Mouse (Mus musculus): Measurements from ENCODE around the gene Acsf3.

Gene Acsf3

DNA sequence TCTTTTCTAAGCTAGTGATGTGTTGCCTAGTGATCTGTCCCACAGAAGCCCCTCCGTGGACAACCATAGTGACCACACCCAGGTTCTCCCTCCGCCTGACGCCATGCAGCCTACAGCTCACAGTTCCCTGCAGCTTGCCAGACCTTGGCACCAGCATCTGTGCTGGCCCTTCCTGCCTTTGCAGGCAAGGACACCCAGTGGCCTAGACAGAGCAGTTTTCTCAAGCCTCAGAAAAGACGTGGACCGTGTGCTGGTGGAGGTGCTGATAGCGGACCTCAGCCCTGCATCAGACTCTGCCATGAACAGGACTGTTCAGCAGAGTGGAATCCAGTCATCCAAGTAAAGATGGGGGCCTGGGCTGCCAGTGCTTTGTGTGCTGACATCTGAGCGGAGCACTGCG, 35.1 kb downstream of the Acsf3 start:
- no peak for DNase-seq (ENCODE audit: low read depth, low spot score)

DNA sequence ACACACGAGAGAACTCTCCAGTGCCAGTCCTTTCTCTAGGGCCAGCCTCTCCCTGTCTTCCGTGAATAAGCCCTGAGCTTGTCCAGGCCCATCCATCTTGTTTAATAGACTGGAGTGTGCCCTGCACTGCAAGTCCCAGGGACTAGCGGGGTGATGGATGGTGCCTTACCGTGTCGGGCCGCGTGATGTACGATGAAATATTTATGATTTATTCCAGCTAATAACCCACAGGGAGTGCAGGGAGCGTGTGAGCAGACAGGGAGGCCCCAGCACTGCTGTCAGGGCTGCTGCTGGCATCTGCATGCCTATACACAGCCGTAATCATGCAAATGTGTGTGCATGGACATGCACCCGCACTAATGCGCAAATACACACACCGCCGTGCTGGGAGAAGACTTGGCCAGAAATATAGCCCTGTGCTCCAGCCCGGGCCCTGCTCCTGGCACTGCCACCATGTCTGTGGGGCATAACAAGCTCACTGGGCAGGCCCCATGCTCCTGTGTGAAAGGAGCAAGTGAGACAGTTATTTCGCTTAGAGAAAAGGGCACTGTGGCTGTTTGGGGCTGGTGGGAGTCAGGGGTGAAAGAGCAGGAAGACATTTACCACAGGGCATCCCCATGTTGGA, 36.7 kb downstream of the Acsf3 start:
- no peak for DNase-seq (ENCODE audit: low read depth, low spot score)

DNA sequence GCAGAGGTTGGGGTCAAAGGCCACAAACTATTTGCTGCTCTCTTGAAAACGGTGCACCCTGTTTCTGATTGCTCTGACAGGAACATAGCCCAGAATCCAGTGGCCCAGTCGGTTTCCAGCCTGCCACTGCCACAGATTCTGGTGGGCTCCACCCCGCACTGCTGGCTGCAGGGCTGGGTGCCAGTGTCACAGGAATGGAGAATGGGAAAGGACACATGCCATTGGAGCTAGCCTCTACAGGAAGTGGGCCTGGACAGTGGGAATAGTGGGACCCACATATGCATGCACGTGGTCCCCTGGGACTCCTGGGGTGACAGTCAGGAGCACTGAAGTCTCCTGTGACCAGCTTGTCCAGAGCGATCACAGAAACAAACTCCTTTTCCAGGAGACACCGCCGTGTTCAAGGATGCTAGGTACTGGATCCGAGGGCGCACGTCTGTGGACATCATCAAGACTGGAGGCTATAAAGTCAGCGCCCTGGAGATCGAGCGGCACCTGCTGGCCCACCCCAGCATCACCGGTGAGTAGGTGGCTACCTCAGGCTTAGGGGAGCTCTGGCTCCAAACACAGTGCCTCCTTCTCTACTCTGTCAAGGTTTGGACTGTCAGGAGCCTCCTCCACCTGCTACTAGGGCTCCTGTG, 37.4 kb downstream of the Acsf3 start:
- DNase-seq (ENCODE audit: low read depth, low spot score): no peak

DNA sequence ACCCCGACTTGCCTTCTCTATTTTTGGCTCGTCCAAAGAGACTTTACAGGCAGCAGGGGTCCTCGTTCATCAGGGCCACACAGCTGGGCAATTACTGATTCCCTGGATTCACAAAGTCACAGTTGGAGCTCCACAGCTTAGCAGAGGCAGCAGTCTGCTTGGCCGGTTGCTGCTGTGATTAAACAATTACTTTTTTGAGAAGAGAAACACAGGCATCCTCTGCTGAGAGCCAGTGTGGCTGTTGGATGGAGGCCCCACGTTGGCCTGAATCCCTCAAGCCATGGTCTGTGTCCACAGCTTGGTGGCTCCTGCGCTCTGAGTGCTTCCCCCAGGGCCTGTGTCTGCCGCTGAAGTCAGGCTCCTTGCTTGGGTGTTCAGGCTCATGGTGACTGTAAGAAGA, 39.3 kb downstream of the Acsf3 start:
- no peak for DNase-seq (ENCODE audit: low read depth, low spot score)

DNA sequence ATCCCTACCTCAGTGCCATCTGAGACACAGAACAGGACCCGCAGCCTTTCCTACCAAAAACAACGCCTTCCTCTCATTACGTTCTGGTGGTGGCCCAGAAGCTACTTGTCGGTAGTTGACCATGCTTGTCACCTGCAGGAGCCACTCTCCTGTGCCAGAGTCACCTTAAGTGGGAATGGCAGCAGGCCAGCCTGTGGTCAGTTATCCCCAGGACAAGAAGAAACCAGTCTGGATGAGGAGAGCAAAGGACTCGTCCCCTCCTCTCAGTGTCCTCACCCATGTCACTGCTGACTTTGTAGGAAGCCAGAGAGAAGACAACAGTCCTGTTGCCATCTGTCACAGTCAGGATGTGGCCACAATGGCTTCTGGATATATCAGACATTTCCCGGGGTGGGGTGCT, 41.7 kb downstream of the Acsf3 start:
- no peak for DNase-seq (ENCODE audit: low read depth, low spot score)

DNA sequence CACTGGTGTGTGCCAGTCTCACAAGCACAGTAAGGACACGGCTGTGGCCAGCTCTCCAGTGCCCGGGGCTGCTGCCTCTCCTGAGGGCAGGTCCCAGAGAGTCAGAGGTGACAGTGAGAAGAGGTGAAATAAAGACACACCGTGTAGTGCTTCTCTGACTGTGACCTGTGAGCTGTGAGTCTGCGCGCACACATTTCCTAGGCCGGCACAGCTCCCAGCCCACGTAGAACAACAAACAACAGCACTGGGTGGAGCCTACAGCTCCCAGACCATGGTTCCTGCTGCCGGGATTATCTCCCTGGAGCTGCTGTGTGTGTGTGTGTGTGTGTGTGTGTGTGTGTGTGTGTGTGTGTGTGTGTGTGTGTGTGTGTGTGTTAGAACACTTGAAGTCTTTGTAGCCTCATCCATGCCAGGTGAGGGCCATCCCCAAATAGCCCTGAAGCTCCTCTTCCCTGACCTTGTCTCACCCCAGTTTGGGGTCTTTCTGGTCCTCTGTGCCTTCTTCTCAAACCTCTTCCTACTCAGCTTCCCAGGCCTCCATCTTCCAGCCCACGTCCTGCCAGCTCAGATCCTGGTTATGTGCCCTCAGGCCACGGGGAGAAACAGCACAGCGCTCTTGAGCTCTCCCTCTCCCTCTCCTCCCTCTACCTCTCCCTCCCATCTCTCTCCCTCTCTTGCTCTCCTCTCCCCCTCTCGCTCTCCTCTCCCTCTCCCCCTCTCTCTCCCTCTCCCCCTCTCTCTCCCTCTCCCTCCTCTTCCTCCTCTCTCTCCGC, 42.6 kb downstream of the Acsf3 start:
- no peak for DNase-seq (ENCODE audit: low read depth, low spot score)

DNA sequence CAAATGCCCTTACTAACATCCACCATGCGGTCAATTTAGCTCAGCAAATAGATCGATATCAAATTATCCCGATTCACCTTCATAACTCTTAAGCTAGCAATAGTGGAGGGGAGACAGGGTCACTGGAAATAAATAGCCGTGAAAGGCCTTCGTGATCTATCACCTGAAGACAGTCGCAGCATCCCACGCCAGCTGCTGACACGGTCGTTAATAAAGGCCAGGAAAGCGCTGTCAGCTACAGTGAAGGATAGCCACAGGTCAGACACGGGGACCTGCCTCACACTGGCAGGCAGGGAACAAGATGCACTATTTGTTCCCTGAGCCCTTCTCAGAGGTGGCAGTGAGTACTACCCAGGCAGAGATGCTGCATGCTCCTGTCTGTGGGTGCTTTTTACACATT, 44.5 kb downstream of the Acsf3 start:
- no peak for DNase-seq (ENCODE audit: low read depth, low spot score)

DNA sequence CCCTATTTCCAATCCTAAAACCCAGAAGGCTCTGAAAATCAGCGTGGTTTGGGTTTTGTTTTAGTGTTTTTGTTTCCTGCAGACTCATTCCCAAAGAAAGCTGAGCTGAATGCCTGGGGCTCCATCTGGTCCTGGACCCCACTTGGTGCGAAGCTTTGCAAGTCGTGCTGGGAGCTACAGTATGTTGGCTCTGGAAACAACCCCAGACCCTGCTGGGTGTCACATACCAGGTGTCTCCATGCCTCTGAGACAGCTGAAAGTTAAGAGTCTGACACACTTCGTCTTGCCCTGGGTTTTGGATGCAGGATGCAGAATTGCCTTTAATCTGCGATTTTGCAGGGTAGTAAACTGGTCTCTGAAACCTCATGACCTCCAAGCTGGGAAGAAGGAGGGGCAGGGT, 49.3 kb downstream of the Acsf3 start:
- no peak for DNase-seq (ENCODE audit: low read depth, low spot score)

DNA sequence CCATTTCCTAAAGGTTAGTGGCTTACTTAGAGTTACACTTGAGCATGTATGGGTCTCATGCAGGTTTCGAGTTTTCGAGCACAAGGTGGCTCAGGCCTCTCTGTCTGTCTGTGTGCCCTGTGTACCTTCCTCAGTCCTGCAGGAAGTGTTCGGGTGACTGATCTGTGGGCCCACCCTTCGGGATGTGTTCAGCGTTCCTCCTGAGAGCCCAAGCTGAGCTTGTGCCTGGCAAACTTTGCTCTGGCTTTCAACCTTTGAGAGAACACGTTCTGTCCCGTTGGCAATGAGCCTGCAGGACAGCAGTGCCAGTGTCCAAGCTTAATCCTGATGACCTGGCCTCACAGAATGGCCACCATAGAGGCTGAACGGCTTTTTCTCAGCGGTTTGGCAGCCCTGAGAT, 49.7 kb downstream of the Acsf3 start:
- no peak for DNase-seq (ENCODE audit: low read depth, low spot score)

DNA sequence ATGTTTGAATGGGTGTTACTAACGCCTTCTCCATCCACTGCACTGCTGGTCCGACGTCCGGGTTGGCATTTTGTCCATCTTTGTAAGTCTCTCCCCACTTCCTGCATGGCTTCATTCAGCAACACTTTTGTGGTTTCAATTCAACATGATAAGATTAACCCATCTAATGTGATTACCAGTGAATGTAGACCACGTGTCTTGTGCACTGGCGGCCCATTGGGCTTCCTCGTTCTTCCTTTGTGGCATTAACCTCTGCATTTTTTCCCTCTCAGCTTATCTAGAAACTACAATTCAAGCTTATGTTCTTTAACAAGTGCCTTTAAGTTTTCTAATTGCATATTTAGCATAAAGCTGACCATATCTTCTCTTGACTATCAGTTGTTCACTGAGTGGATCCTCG, 50.1 kb downstream of the Acsf3 start:
- DNase-seq (ENCODE audit: low read depth, low spot score): no peak

DNA sequence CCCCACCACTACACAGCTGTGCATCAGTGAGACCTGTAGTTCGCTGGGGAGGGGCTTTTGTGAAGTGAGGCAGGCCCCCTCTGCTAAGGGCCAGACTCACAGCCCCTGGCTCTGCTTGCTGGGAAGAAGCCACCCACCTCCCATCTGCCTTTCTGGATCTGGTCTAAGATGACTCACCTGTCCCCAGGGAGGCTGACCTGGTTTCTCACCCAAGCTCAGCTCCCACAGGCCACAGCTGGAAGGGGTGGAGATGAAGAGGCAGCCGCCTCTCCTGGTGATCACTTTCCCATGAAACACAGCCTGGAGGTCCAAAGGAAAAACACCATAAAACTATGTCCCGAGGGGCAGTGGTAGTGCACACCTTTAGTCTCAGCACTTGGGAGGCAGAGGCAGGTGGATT, 54.1 kb downstream of the Acsf3 start:
- no peak for DNase-seq (ENCODE audit: low read depth, low spot score)

DNA sequence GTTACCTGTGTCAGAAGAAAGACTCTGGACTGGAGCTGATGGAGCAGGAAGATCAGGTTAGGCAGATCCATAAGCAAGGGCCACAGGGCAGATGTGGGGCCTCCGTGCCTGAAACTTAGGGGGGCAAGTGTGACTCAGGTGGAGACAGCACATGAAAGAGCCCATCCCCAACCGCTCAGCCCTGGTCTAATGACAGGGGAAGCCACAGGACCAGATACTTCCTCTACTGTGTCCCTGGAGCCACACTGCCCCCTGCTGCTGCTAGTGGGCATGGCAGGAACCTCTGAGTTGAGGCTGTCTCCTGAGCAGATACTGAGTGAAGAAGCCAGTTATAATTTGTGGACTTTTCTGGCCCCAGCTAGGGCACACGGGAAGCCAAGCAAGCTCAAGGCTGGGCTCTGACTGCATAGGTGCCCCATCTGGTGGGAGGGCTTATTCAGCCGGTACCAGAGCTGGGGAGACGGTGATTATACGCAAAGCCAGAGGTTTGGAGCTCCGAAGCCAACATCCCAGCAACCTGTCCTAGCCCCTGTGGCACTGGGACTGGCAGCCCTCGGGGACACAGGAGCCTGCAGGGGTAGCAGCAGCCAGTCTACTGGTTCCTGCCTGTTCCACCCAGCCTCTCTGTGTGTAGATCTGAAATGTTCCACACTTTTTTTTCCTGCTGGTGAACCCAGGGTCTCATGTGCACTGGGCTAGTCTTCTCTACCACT, 55.2 kb downstream of the Acsf3 start:
- peak; percentile 79 for DNase-seq (ENCODE audit: low read depth, low spot score)

DNA sequence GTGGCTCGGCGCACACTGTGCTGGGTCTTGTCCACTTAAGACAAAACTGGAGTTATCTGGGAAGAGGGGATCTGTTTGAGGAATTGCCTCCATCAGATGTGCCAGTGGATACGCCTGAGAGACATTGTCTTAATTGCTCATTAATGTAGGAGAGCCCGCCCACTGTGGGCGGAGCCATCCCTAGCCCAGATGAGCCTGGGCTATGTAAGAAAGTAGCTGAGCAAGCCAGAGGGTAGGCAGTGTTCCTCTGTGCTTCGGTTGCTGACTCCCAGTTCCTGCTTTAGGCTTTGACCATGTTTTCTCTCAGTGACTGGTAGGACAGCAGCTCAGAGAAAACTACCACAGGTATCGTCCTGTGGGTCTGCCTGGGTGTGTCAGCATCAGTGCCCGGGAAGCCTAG, 59.1 kb downstream of the Acsf3 start:
- no peak for DNase-seq (ENCODE audit: low read depth, low spot score)

DNA sequence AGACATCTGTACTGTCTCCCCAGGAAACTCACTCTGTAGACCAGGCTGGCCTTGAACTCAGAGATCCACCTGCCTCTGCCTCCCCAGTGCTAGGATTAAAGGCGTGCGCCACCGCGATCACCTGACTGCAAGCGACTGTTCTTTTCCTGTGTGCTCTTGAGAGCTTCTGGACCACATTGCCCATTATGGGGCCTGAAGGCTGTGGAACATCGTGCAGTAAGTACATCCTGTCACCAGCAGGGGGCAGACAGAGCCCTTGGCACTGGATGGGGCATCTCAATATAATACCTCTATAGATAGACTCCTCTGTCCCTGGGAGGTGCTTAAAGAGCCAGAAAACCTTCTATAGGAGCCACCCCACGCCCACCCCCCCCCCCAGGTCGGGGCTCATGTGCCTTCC, 59.7 kb downstream of the Acsf3 start:
- peak; percentile 62 for DNase-seq (ENCODE audit: low read depth, low spot score)

DNA sequence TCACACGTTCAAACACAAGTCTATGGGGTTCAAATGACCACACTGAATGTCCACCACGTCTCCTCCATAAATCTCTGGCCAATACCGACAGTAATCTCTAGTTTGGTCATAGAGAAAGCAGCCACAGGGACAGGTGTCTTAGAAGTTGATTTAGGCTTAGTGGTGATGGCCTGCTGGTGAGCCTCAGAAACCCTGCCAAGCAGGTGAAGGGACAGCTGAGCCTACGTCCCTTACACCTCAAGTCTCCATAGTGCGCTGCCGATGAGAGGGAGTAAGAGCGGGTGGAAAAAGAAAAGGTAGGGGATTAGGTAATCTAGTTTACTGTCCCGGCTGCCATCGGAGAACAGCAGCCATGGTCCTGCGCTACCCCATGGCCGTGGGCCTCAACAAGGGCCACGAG, 60.9 kb downstream of the Acsf3 start:
- DNase-seq (ENCODE audit: low read depth, low spot score): no peak

DNA sequence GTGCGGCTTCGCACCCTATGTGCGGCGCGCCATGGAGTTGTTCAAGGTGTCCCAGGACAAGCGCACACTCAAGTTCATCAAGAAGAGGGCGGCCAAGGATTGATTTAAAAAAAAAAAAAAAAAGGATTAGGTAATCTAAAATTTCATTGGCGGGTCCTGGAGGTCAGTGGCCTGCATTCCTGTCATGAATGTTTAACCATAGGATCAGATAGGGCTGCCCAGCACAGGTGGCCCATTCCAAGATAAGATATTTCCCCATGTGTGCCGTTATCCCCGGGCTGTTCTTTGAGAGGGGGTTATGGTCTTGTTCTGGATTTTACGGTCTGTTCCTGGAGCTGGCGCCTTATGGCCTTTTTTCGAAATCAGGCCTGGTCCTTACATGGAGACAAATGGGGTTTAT, 61.4 kb downstream of the Acsf3 start:
- no peak for DNase-seq (ENCODE audit: low read depth, low spot score)

DNA sequence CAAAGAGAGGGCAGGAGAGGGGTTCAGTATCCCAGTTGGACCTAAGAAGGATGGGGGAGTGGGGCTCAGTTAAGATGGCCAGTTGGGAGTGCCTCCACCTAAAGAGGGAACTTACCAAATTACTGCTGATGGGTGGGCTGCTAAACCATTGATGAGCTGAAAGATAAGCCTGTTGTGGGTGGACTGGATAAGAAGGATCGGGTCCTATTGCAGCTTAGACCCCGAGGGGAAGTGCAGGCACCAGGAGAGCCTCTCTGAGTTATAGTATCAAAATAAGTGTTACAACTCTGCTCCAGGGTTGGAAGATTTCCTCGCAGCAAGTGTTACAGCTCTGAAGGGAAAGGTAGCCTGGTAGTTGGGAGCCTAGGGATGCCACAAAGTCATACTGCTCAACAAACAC, 68.9 kb downstream of the Acsf3 start:
- no peak for DNase-seq (ENCODE audit: low read depth, low spot score)

DNA sequence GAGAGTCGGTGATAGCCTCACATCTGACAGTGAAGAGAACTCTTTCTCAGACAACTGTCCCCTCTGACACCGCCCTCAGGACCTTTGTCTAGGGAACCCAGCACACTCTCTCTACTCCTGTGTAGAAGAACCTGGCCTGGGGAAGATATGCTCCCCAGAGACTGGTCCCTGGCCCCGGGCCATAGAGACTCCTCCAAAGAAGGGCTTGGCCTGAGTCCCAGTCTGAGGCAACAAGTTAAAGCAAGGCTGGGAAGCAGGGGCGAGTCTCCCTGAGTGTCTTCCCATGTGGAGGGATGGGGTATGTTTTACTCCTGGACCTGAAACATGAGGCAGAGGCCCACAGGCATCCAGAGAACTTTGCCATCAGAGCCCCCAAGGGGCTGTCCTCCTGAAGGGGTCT, 70.4 kb downstream of the Acsf3 start:
- DNase-seq (ENCODE audit: low read depth, low spot score): no peak

DNA sequence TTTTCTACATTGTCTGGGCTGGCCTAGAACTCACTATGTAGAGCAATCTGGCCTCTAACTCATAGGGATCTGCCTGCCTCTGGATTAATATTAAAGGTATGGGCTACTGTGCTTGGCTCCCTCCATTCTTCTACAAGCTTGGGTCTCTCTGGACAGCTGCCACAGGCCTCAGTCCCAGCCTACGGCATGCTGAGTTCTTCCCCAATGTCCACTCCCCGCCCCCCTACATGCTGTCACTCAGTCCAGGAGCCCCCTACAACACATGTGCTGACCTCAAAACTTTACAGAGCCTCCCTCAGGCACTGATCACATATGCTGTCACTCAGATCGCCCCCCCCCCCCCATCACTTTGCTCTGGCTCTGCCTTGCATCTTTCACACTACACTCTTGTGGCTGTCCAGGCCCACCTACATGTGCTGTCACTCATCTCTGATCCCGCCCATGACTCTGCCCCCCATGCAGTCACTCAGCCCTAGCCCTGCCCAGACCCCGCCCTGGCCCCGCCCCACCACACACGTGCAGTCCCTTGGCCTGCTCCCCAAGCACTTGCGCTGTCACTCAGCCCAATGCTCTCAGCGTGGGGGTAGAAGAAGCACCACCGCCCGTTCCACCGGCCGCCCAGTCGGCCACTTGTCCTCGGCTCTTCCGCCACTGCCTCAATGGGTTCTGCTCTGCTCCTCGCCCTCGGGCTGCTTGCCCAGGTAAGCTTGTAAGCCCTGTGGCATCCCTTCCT, 72.7 kb downstream of the Acsf3 start, which contains the start of gene Cdh15:
Cdh15 (plus strand) TSS at position 138 of the 733 bp plus-strand sequence.
- DNase-seq (ENCODE audit: low read depth, low spot score): peak; percentile 54

DNA sequence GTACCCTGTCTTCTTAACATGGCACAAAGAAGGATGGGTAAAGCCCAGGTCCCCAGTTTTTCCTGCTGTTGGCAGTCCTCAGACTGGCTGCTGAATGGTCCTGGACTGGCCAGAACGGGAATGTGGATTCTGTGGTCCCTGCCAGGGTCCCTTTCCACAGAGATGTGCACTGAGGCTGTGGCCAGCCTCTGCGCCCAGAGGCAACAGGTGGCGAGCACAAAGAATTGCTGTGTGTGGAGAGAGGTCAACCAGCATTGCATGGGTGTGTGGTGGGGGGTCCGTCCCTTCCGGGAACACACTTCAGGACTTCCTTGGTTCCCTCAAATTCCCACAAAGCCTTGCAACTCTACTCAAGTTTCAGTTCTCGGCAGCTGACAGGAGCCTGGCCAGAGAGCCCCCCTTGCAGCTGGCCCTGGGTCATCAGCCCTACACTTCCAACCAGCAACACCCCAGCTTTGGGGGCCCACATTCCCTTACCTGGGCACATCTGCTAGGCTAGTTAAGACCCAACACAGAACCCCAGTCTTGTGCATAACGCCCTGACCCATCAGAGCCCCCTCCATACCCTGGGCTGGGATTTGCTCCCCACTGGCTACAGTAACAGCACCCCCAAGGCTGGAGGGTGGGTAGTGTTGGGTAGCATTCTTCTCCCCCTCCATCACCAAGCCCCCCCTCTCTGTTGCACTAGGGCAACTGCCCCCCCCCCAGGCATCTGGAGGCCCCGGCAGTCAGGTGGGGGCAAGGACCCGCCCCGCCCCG, 74.0 kb downstream of the Acsf3 start:
- DNase-seq (ENCODE audit: low read depth, low spot score): no peak

DNA sequence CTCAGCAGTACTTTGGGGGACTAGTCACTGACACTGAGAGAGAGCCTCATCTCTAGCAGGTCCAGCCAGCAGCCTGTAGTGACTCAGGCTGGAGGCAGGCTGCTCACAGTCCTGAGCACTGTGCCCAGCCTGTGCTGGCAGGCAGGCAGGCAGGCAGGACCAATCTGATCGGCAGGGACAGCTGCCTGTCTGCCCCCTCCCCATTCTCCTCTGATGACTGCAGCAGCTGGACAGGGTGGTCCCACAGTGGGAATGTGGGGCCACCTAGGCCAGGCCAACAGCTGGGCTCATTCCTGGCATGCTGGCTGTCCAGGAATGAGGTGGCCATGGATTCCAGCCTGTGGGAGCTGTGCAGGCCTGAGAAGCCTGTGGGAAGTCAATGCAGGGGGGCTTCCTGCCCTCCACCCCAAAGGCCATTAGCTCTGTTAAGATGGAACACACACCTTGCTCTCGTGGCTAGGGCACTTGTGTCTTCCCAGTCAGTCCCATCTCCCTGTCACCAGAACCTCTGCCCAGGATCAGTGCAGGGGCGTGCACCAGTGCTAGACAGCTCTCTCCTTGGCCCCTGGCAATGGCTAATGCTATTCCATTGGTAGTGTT, 75.5 kb downstream of the Acsf3 start:
- no peak for DNase-seq (ENCODE audit: low read depth, low spot score)

All from embryo, embryonic 11.5 days (tissue).